Mouse (Mus musculus) frontal cortex, postnatal 14 days (tissue): ENCODE results near the gene Elp5.
"Not testable (repeated sequence)": the region's sequence is repeated elsewhere in the genome, so short reads cannot be mapped to it uniquely, and the experiment has no call there.

ENCODE experiments used
- DNase-seq, 2 experiments: peaks; one replicate each; pipeline ENCODE4 v3.0.0; 2022; ENCODE audit warnings: low spot score in 2 of 2

The Elp5 gene

DNA sequence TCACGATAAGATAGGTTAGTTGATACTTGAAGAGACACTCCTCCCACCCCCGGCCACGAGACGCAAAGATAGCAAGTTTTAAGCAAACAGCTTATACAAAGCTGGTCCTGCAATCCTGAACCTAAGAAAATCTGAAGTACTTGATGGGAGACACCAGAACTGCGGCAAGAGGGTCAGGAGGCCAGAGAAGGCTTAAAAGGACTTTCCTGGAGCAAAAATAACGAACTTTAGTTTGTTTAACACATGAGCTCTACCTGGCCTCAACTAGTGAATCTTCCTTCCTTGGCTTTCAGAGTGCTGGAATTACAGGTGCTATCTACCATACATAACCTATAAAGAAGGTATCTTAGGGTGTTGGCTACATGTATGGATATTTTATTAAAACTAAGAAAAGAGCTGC, 47.6 kb downstream of the Elp5 start:
- DNase-seq, result no peak

DNA sequence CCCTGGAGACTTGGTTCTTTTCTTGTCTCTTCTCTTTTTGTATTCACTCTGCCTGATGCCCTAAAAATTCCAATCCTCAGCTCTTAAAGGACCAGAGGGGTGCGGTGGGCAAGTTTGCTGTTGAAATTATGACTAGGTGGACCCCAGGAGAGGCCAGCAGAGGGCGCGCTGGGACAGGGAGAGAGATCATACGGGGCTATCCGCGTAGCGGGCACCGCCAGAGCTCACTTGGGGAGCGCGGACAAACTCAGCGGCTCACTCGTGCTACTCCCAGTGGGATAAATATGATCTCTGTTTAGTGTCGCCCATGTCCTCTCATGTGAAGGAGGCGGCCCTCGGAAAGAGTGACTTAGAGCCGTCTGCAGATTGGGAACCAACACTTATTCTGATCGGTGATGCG, 48.1 kb downstream of the Elp5 start:
- DNase-seq, result peak; percentile 74 to 88

DNA sequence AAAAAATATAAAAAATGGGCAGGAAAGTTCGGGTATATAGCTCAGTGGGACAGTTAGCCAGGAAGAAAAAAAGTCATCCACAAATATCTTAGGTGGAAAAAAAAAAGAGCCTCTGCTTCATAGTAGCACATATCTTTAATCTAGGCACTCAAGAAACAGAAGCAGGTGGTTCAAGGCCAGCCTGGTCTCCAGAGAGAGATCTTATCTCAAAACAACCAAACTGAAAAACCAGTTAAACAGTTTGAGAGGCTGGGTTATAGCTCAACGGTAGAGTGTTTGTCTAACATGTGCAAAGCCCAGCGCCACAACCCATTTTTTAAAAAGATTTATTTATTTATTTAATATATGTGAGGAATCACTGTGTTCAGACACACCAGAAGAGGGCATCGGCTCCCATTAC, 49.3 kb downstream of the Elp5 start:
- DNase-seq, result no peak

DNA sequence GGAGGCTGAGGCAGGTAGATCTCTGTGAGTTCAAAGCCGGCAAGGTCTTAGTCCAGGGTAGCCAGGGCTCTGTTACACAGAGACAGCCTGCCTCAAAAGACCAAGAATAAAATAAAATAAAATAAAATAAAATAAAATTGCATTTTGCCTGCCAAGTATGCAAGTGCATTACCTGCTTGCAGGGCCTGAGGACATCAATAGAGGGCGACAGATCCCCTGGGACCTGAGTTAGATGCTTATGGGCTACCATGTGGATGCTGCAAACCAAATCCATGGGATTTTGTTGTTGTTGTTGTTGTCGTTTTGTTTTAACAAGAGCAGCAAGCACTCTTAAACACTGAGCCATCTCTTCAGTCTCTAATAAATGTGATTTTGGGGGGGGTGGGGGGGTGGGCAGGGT, 50.1 kb downstream of the Elp5 start:
- no peak for DNase-seq

DNA sequence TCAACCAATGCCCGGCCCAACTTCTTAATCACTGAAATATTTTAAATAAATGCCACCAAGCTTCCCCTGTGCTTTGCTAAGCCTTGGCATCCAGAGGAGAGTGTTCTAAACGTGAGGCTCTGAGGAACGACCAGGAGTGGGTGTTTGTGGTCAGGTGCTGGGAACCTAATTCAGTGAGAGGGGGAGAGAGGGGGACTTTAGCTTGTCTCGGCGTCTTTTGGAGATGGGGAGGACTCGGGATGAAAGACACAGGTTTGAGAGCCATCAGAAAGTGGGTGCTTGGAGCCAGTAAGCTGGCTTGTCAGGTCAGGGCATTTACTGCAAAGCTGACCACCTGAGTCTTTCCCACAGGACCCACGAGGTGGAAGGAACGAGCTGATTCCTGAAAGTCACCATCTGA, 50.5 kb downstream of the Elp5 start:
- no peak for DNase-seq

DNA sequence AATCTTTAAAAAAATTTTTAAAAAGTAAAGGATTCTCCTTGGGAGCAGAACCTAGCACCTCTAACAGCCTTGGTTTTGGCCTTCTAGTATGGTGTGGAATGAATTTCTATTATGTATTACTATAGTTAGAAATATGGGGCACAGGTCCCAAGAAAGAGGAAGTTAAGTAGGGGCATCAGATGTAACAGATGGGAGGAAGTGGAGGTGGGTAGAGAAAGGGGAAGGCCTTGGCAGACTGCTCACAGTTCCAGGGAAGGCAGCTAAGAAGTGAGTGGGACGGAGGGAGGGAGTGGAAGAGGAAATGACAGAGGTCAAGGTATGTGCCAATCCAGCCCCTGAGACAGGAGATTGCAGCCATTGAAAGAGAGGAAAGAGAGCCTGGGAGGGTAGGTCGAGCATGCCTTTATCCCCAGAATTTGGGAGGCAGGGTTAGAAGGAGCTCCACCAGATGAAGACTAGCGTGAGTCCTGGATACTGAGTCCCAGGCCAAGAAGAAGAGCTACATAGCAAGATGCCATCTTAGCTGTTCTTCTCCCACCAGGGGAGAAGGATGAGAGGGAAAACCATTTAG, 51.3 kb downstream of the Elp5 start:
- DNase-seq, result no peak

DNA sequence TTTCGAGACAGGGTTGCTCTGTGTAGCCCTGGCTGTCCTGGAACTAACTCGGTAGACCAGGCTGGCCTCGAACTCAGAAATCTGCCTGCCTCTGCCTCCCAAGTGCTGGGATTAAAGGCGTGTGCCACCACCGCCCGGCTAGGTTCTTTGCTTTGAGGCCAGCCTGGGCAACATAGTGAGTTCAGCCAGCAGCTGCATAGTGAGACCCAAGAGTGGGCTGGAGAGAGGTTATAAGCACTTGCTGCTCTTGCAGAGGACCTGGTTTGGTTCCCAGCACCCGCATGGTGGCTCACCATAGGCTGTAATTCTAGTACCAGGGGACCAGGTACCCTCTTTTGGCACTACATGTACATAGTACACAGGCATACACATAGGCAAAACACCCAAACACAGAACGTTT, 52.1 kb downstream of the Elp5 start:
- not testable (repeated sequence) for DNase-seq

DNA sequence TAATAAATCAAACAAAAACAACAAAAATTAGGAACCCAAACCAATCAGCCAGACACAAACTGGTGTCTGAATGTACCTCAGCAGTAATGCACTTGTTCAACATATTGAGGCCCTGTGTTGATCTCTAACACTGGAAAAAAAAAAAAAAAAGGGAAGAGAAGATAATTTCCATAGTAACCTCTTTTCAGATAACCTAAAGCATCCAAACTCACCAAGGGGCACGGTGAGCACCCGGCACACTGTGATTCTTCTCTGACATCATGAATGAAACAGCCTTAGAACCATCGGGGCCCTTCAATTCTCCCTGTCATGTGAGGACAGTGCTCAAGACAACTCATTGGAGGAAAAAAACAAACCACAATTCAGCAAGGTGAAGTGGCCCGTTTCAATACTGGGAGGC, 52.6 kb downstream of the Elp5 start:
- no peak for DNase-seq

DNA sequence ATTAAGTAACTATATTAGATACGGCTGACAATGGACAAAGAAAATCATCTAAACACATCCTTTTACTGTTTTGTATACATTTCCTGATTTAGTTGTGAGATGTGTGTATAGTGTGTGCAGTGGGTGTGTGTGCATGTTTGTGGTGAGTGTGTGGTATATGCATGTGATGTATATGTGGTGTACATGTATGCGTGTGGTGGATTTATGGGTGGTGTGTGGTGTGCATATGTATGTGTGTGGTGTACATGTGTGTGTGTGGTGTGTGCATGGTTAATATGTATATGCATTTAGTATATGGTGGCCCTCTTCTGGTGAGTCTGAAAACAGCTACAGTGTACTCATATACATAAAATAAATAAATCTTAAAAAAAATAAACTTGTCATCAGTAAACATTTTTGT, 54.8 kb downstream of the Elp5 start:
- no peak for DNase-seq

DNA sequence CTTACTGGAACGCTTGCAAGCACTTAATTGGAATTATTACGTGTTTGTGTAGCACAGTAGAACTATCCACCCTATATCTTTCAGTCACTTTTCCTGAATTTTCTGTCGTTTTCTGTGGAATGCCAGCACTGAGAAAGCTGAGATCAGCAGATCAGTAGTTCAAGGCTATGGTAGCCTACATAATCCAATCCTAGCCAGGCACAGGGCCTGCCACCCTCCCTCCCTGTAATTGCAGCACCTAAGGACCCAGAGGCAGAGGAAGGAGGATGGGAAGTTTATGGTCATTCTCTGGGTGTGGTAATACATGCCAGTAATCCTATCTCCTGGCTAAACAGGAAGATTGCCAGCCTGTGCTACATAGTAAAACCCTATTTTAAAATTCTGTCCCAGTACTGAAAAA, 59.5 kb downstream of the Elp5 start:
- no peak for DNase-seq

DNA sequence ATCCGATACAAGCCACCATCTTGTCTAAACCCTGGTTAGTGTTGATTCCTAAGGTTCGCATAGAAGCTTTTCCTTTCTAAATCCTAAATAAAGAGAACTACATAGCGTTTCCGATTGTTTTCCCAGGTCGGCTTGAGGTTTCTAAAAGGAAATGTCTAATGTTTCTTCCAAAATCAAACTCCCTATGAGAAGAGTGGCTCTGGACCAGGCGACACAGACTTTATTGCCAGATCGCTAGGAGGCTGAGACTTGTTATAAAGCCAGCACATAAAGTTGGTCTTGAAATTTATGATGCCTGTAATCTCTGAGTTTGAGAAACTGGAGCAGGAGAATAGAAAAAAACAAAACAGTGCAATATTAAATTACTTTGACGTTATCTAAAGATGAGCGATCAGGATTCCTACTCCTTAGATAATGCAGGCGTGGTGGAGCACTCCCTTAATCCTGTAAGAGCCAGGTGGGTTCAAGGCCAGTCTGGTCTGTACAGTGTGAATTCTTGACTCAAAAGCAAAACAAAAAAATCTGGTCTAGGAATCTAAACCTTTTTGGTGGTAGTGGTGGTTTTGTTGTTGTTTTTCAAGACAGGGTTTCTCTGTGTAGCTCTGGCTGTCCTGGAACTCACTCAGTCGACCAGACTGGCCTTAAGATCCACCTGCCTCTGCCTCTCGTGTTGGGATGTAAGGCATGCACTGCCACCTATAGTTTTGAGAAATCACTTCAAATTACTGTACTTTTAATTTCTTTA, 60.1 kb downstream of the Elp5 start:
- no peak for DNase-seq

DNA sequence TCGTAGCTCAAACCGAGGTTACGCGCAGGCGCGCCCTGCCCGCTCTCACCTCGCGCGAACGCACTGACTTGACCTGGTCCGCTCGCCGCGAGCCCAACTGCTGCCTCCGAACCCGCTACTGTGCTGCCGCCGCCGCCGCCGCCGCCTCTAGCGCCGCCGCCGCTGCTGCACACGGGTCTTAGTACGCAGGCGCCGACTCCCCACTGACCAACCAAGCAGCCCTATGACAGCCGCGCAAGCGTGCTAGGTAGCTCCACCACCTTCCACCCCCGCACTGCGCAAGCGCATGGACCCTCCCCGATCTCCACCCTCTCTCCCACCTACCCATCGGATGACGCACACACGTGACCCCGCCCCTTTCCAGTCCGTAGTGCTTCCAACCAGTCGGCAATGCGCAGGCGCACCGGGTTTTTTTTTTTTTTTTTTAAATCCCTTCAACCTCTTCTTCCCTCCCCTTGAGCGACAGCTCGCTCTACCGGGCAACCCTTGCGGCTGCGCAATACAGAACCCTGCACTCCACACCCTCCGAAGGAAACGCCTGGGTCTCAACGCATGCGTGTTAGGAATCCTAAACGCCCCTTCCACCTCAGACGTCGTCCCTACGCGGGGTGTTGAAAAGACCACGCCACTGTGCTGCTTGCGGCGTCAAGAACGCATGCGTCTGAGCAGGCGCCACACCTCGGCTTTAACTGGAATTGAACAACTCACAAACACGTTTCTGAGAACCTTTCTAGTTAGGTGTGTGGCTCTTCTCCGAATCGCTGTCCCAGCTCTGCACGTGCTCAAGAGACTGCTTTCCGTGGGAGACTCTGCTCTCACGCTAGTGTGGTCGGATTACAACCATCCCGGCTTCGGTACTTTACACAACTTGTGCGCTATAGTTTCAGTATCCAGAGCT, 61.0 kb downstream of the Elp5 start, which contains the start of gene Eif5a:
Gene Eif5a, minus strand, starts transcription at position 845 of the 898 bp plus-strand sequence.
- DNase-seq, result peak; percentile 100

DNA sequence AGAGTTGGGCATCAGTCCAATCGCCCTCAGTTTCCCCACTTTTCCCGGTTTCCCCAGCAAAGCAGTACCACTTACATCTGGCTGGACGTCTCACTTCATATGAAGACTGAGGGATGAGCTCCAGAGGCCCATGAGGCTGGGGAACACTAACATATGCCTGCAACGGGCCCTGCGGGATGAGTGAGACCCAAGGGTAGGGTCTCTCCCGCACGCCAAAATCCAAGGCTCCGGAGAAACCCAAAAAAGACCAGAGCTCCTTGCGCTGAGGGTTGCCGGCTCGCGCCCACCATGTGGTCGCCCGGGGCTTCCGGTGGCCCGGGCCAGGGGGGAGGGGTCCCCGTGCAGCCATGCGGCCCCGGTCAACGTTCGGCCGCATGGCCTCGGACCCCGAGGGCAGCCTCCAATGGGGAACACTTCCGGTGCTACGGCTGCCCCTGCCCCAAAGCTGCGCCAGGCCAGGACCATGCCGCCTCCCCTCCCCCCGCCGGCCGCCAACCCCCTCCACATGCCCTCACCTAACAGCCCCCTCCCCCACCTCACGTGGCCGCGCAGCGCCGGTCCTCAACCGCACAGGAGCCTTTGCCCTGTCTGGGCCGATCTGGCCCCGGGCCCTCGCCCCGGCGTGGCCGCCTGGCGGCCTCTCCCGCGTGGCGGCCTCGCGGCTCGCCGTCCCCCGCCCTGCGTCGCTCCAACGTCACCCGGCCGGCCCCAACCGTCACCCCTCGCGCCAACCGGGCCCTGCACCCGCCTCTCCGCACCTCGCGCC, 61.9 kb downstream of the Elp5 start:
- DNase-seq, result peak in 1 of 2 experiments; percentile 36

DNA sequence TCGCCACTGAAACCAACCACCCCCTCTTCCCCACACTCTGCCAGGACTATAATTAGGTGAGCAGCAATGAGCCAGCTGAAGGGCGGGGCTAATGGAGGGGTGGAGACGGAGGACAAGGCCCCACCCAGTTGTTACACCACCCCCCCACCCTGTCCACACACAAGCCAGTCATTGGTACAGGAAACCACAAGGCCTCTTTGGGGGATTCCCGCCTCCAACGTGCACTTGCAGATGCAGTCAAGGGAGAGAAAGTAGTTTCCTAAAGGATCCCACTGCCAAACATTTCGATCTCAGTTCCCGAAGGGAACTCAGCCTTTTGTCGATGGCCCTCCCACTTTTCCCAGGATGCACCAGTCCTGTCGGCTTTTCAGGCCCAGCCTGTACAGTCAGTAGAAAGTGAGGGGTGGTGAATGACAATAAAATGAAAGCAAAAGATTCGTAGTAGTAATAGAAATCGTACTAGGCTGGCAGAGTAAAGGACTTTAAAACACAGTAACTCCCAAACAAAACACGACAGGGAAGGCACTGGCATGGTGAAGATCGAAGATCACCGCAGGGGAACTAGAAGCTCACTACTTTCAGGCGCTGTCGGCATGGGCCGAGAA, 62.6 kb downstream of the Elp5 start:
- DNase-seq, result peak in 1 of 2 experiments; percentile 25

DNA sequence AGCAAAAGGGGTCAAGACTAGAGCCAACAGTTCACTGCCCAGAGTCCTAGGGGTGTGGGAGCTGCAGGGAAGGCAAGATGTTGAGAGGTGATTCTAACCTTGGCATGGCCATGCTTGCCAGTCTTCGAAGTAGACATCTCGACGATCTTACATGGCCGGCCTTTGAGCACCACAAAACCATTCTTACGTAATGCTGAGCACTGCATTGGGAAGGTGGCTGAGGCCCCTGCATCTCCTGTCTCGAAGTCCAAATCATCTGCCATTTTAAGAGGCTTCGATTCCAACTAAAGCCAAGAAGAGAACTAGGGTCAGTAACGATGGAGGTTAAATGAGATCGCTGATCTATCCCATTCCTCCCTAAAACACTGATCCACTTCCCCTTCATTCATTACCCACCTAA, 63.3 kb downstream of the Elp5 start:
- DNase-seq, result no peak
